Mouse (Mus musculus) c-Kit-negative CD71-positive TER-119-positive erythroid progenitor cells, embryonic 14.5 days (primary cell): ENCODE measurements around the gene Olfr1205.

Source experiments
- DNase-seq: peaks from one replicate; pipeline ENCODE4 v3.0.0-alpha.2; 2013; ENCODE audit warnings: low read depth, low spot score

The Olfr1205 gene

GRCm38 (mm10) chr2:88829437-88829836 lies at the start of gene Olfr1205:
Gene Olfr1205 (plus strand): TSS chr2:88829737.
- no peak for DNase-seq

- DNase-seq, result no peak
Measured at GRCm38 (mm10) chr2:88792736-88793135, 36.8 kb upstream of the Olfr1205 start, which contains the start of gene Olfr1201. Gene Olfr1201 (plus strand): TSS chr2:88793036.

- no peak for DNase-seq
Measured at GRCm38 (mm10) chr2:88814196-88814595, 15.3 kb upstream of the Olfr1205 start, which contains the start of gene Olfr1202. Gene Olfr1202 (plus strand): TSS chr2:88814496.

- no peak for DNase-seq
Measured at GRCm38 (mm10) chr2:88838477-88838876, 8.9 kb downstream of the Olfr1205 start.

GRCm38 (mm10) chr2:88848992-88849391 lies 19.5 kb downstream of the Olfr1205 start, which contains the start of gene Olfr1204:
Gene Olfr1204 (plus strand): TSS chr2:88849292.
- no peak for DNase-seq

- DNase-seq, result no peak
Measured at GRCm38 (mm10) chr2:88862931-88863330, 33.4 kb downstream of the Olfr1205 start, which contains the start of gene Olfr1206. Gene Olfr1206 (plus strand): TSS chr2:88863231.
